Mouse (Mus musculus) CH12.LX (cell line): Measurements from ENCODE around the gene Ccdc80.

Source experiments
- BHLHE40 ChIP-seq: IDR thresholded peaks from 2 replicates; pipeline ENCODE4 v1.6.1; 2011; ENCODE audit warnings: mild to moderate bottlenecking, low read depth, low read length, improper control_type of control experiment
- CTCF ChIP-seq, 2 experiments: IDR thresholded peaks in 1 of 2; conservative IDR thresholded peaks in 1 of 2; 2 replicates each; pipeline ENCODE4 v1.5.1; 2011 to 2012; ENCODE audit warnings: low read depth in 2 of 2, low read length in 2 of 2, improper control_type of control experiment in 1 of 2, inconsistent platforms in 1 of 2, mild to moderate bottlenecking in 1 of 2, moderate library complexity in 1 of 2

GRCm38 (mm10) chr16:45104993-45105392, 11.8 kb downstream of the Ccdc80 start:
- TF ChIP-seq BHLHE40 = no peak
- no peak for TF ChIP-seq CTCF (conservative IDR thresholded peaks at IDR 0.05 in 1 of 2, IDR thresholded peaks at IDR 0.05 in 1 of 2; ENCODE audit: low read depth in 2 of 2, low read length in 2 of 2)
